Mouse (Mus musculus) neural tube, embryonic 12.5 days (tissue): ENCODE measurements around the gene Fyn. TPM values are rescaled to one million over a fixed set of nuclear protein-coding genes. Genes with fewer than 3 reads are reported as not detected.

Experiments used
- ATAC-seq: fragments of 200-750 bp; cut with Nextera tagmentation; 2 replicates; pipeline ENCODE4 v1.8.0; 2017; ENCODE audit warnings: low read depth, mild to moderate bottlenecking, moderate TSS enrichment, moderate library complexity; ENCODE audit not compliant: low FRiP score
- H3K27ac ChIP-seq: fragments of 300-500 bp; sonication (generic); 2 replicates; pipeline ENCODE4 v1.5.1; 2016
- H3K27me3 ChIP-seq: fragments of 300-500 bp; sonication (generic); replicated peaks from 2 replicates; pipeline ENCODE4 v1.6.1; 2016; ENCODE audit warnings: mild to moderate bottlenecking
- H3K36me3 ChIP-seq: fragments of 300-500 bp; sonication (generic); 2 replicates; pipeline ENCODE4 v1.6.1; 2016; ENCODE audit warnings: mild to moderate bottlenecking
- H3K4me1 ChIP-seq: fragments of 300-500 bp; sonication (generic); 2 replicates; pipeline ENCODE4 v1.6.1; 2016
- H3K4me2 ChIP-seq: fragments of 300-500 bp; sonication (generic); replicated peaks from 2 replicates; pipeline ENCODE4 v1.6.1; 2016; ENCODE audit warnings: mild to moderate bottlenecking
- H3K4me3 ChIP-seq: fragments of 300-500 bp; sonication (generic); 2 replicates; pipeline ENCODE4 v1.5.1; 2016
- H3K9ac ChIP-seq: fragments of 300-500 bp; sonication (generic); 2 replicates; pipeline ENCODE4 v1.6.1; 2016; ENCODE audit warnings: mild to moderate bottlenecking
- H3K9me3 ChIP-seq: fragments of 300-500 bp; sonication (generic); 2 replicates; pipeline ENCODE4 v1.6.1; 2016; ENCODE audit warnings: mild to moderate bottlenecking
- WGBS: fragments of 180-500 bp; shearing (Covaris S2); methylation state at CpG from one replicate; pipeline ENCODE4 v1.1.7; 2016; 5-methylcytosine and 5-hydroxymethylcytosine counted together
- polyA plus RNA-seq: library from polyadenylated mRNA; unstranded; fragments of >200 nt; fragmentation: Nextera tagmentation; extraction: Ambion mirVana; gene quantifications from 2 replicates; pipeline ENCODE4 v1.2.1, GENCODE M21; 2016

The Fyn gene
- polyA plus RNA-seq, 1 experiment from 2014 or later: 79.8 TPM

- ATAC-seq: no peak
- H3K27me3 ChIP-seq: no peaks in the 10 kb centered on the region
- no peak overlapping the region for H3K9ac ChIP-seq
- no peaks in the 10 kb centered on the region for H3K9me3 ChIP-seq
- no peak overlapping the region for H3K4me3 ChIP-seq
- WGBS: 81% methylated on average over 3 of the region's 3 CpGs
- H3K27ac ChIP-seq: no peak overlapping the region
- peaks cover 50% of the 10 kb centered on the region for H3K4me1 ChIP-seq
- H3K36me3 ChIP-seq: no peaks in the 10 kb centered on the region
- no peak overlapping the region for H3K4me2 ChIP-seq
These were observed 120.3 kb downstream of the Fyn start for GRCm38 (mm10) chr10:39488956-39489355.

- 57% methylated on average over 9 of the region's 9 CpGs for WGBS
- H3K4me2 ChIP-seq: no peak overlapping the region
- H3K4me3 ChIP-seq: no peak overlapping the region
- peaks cover 38% of the 10 kb centered on the region for H3K4me1 ChIP-seq
- no peaks in the 10 kb centered on the region for H3K36me3 ChIP-seq
- no peaks in the 10 kb centered on the region for H3K9me3 ChIP-seq
- H3K27ac ChIP-seq: no peak overlapping the region
- no peaks in the 10 kb centered on the region for H3K27me3 ChIP-seq
- ATAC-seq: no peak
- no peak overlapping the region for H3K9ac ChIP-seq
These were observed 121.9 kb downstream of the Fyn start for GRCm38 (mm10) chr10:39490349-39491121.

GRCm38 (mm10) chr10:39492146-39492545 lies 123.5 kb downstream of the Fyn start:
- H3K4me1 ChIP-seq: peaks cover 27% of the 10 kb centered on the region
- ATAC-seq: no peak
- H3K9me3 ChIP-seq: no peaks in the 10 kb centered on the region
- no peak overlapping the region for H3K4me2 ChIP-seq
- no peaks in the 10 kb centered on the region for H3K36me3 ChIP-seq
- WGBS: 94% methylated on average over 6 of the region's 6 CpGs
- H3K4me3 ChIP-seq: no peak overlapping the region
- H3K27ac ChIP-seq: no peak overlapping the region
- H3K27me3 ChIP-seq: no peaks in the 10 kb centered on the region
- no peak overlapping the region for H3K9ac ChIP-seq

- Histone ChIP-seq H3K4me1 (peaks cover 19% of the 10 kb centered on the region), H3K9me3 (no peaks in the 10 kb centered on the region), H3K27me3 (no peaks in the 10 kb centered on the region), H3K9ac (no peak overlapping the region), H3K4me2 (no peak overlapping the region), H3K36me3 (no peaks in the 10 kb centered on the region), H3K27ac (no peak overlapping the region), H3K4me3 (no peak overlapping the region)
- WGBS: 96% methylated on average over 3 of the region's 3 CpGs
- no peak for ATAC-seq
These were observed 124.4 kb downstream of the Fyn start for GRCm38 (mm10) chr10:39493007-39493406.

GRCm38 (mm10) chr10:39498641-39499040 lies 130.0 kb downstream of the Fyn start:
- no peaks in the 10 kb centered on the region for H3K27me3 ChIP-seq
- H3K4me2 ChIP-seq: no peak overlapping the region
- peak overlapping the region; percentile 18; the same call in 1 of the 2 replicates for H3K9ac ChIP-seq
- no peak for ATAC-seq
- H3K36me3 ChIP-seq: no peaks in the 10 kb centered on the region
- H3K9me3 ChIP-seq: no peaks in the 10 kb centered on the region
- H3K4me3 ChIP-seq: no peak overlapping the region
- peaks cover 30% of the 10 kb centered on the region for H3K4me1 ChIP-seq
- no peak overlapping the region for H3K27ac ChIP-seq
- WGBS: 77% methylated on average over 7 of the region's 7 CpGs

GRCm38 (mm10) chr10:39501571-39501970 lies 132.9 kb downstream of the Fyn start:
- no peaks in the 10 kb centered on the region for H3K36me3 ChIP-seq
- WGBS: 70% methylated on average over 10 of the region's 10 CpGs
- peaks cover 47% of the 10 kb centered on the region for H3K4me1 ChIP-seq
- no peak for ATAC-seq
- H3K9me3 ChIP-seq: no peaks in the 10 kb centered on the region
- H3K27ac ChIP-seq: peak overlapping the region; percentile 18; the same call in 1 of the 2 replicates
- no peak overlapping the region for H3K9ac ChIP-seq
- H3K4me2 ChIP-seq: no peak overlapping the region
- H3K4me3 ChIP-seq: no peak overlapping the region
- H3K27me3 ChIP-seq: no peaks in the 10 kb centered on the region

- 71% methylated on average over 13 of the region's 13 CpGs for WGBS
- peaks cover 53% of the 10 kb centered on the region for H3K4me1 ChIP-seq
- no peak overlapping the region for H3K9ac ChIP-seq
- H3K4me2 ChIP-seq: no peak overlapping the region; the same call in 1 of the 2 replicates
- no peak overlapping the region for H3K27ac ChIP-seq
- H3K36me3 ChIP-seq: no peaks in the 10 kb centered on the region
- no peaks in the 10 kb centered on the region for H3K27me3 ChIP-seq
- H3K9me3 ChIP-seq: no peaks in the 10 kb centered on the region
- H3K4me3 ChIP-seq: no peak overlapping the region
- peak; percentile 69 for ATAC-seq
These were observed 133.5 kb downstream of the Fyn start for GRCm38 (mm10) chr10:39501977-39502706.

GRCm38 (mm10) chr10:39503331-39503730 lies 134.7 kb downstream of the Fyn start:
- 87% methylated on average over 5 of the region's 5 CpGs for WGBS
- Histone ChIP-seq H3K27me3 (no peaks in the 10 kb centered on the region), H3K36me3 (no peaks in the 10 kb centered on the region), H3K27ac (no peak overlapping the region), H3K9ac (no peak overlapping the region), H3K4me3 (no peak overlapping the region), H3K4me2 (no peak overlapping the region), H3K9me3 (no peaks in the 10 kb centered on the region), H3K4me1 (peaks cover 50% of the 10 kb centered on the region)
- ATAC-seq: no peak

- Histone ChIP-seq H3K4me2 (no peak overlapping the region; the same call in 1 of the 2 replicates), H3K4me3 (no peak overlapping the region), H3K4me1 (peaks cover 49% of the 10 kb centered on the region), H3K27ac (no peak overlapping the region), H3K9ac (no peak overlapping the region), H3K27me3 (no peaks in the 10 kb centered on the region), H3K36me3 (no peaks in the 10 kb centered on the region), H3K9me3 (no peaks in the 10 kb centered on the region)
- WGBS: 52% methylated on average over 9 of the region's 9 CpGs
- ATAC-seq: no peak
These were observed 136.4 kb downstream of the Fyn start for GRCm38 (mm10) chr10:39505007-39505406.

GRCm38 (mm10) chr10:39505621-39506020 lies 137.0 kb downstream of the Fyn start:
- Histone ChIP-seq H3K4me2 (no peak overlapping the region), H3K4me3 (no peak overlapping the region), H3K27ac (no peak overlapping the region), H3K4me1 (peaks cover 51% of the 10 kb centered on the region), H3K27me3 (no peaks in the 10 kb centered on the region), H3K9ac (no peak overlapping the region), H3K9me3 (no peaks in the 10 kb centered on the region), H3K36me3 (no peaks in the 10 kb centered on the region)
- ATAC-seq: no peak
- WGBS: 69% methylated on average over 7 of the region's 7 CpGs

- Histone ChIP-seq H3K9ac (no peak overlapping the region), H3K27ac (no peak overlapping the region), H3K4me2 (no peak overlapping the region), H3K4me3 (no peak overlapping the region), H3K9me3 (no peaks in the 10 kb centered on the region), H3K36me3 (no peaks in the 10 kb centered on the region), H3K27me3 (no peaks in the 10 kb centered on the region), H3K4me1 (peaks cover 53% of the 10 kb centered on the region)
- 0 out of 2 replicates have a peak, but pooled peaks have one; percentile 15 for ATAC-seq
- 73% methylated on average over 12 of the region's 12 CpGs for WGBS
These were observed 137.7 kb downstream of the Fyn start for GRCm38 (mm10) chr10:39506353-39506752.

GRCm38 (mm10) chr10:39506831-39507230 lies 138.2 kb downstream of the Fyn start:
- Histone ChIP-seq H3K27ac (no peak overlapping the region), H3K4me2 (no peak overlapping the region), H3K4me3 (no peak overlapping the region), H3K36me3 (peaks cover 3% of the 10 kb centered on the region; the same call in 1 of the 2 replicates), H3K27me3 (no peaks in the 10 kb centered on the region), H3K9ac (no peak overlapping the region), H3K4me1 (peaks cover 50% of the 10 kb centered on the region), H3K9me3 (no peaks in the 10 kb centered on the region)
- 86% methylated on average over 7 of the region's 7 CpGs for WGBS
- no peak for ATAC-seq
